Mouse (Mus musculus) frontal cortex, postnatal 14 days (tissue): ENCODE results near the gene Zfp784.
"Not testable (repeated sequence)": the region's sequence is repeated elsewhere in the genome, so short reads cannot be mapped to it uniquely, and the experiment has no call there.

Experiments
- DNase-seq, 2 experiments: peaks; one replicate each; pipeline ENCODE4 v3.0.0; 2022; ENCODE audit warnings: low spot score in 2 of 2

The Zfp784 gene

DNA sequence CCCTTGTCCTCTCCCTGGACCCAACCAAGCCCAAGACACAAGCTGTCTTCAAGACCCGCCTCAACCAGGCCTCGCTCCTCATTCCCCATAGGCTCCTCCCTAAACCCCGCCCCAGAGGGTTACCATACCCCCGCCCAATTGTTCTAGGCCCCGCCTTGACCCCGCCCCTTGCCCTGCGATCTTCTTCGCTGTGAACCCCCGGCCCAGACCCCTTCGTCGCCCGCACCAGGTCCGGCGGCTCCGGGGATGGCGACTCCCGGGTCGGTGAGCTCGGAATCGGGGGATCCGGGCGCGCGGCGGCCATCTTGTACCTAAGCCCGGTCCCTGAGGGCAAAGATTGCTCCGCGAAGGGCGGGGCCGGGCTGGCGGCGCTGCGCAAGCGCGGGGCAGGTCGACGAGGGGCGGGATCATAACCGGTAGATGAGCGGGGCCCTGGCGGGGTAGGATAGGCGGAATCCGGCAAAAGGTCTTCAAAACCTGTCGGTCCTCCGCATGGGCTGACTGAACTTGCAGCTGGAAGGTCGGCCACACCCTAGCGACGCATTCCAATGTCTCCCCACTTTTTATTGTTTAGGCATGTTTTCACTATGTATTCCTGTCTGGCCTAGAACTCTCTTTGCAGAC, at the start of gene Zfp784:
Gene Zfp784 (minus strand): TSS at position 338 of the 624 bp plus-strand sequence.
- peak; percentile 87 to 90 for DNase-seq

DNA sequence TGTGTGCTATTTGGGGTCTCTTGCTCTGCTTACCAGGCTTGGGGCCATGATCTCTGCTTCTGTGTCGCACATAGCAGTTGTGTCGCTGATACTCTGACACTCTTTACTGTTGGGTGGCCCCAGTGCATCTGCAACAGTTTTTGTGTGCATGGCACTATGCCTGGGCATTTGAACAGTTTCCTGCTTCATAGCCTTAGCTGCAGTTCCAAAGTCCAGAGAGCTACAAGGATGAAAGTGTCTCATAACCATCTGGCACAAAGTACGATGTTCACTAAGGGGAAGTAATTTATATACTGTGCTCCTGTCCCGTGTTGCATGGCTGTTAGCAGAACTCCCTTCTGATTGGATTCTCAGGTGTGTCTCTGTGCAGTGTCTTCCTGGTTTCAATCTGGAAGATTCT, 49.6 kb upstream of the Zfp784 start:
- no peak for DNase-seq

DNA sequence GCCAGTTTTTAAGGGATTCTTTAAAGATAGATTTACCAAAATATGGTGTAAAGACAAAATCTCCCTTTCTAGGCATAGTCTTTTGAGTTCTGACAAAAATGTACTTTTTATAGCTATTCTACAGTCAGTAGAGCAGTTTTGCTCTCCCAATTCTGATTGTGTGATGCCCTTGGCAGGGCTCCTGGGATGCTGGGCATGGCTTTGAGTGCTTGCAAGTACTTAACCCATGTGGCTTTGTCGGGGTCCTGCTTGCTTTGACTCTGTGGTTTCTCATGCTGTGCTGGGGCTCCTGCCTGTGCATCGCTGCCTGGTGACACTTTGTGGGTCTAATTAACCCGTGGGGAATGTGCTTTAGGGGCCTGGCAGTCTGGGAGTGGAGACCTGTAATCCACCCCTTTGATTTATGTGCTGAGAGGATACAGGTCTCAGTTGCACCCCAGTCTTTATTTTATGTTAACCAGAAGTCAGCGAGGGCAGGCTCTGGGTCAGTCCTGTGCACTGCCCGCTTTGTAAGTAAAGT, 48.7 kb upstream of the Zfp784 start:
- DNase-seq: no peak

DNA sequence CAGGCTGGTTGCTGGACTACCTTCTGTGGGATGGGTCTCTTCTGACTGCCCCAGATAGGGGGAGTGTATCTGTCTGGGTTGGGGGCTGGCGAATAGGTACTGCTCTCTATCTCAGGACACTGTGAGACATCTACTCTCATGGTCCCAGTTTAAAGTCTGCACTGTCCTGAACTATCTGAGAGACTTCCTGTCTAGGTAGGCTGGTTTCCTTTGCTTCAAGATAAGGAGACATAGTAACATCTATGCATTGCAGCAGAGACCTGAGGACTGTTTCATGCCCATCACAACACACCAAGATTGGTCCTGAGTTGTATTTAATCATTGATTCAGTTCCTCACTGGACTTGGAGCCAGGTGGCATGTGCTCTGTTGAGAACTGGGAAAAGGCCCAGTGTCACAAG, 47.3 kb upstream of the Zfp784 start:
- no peak for DNase-seq

DNA sequence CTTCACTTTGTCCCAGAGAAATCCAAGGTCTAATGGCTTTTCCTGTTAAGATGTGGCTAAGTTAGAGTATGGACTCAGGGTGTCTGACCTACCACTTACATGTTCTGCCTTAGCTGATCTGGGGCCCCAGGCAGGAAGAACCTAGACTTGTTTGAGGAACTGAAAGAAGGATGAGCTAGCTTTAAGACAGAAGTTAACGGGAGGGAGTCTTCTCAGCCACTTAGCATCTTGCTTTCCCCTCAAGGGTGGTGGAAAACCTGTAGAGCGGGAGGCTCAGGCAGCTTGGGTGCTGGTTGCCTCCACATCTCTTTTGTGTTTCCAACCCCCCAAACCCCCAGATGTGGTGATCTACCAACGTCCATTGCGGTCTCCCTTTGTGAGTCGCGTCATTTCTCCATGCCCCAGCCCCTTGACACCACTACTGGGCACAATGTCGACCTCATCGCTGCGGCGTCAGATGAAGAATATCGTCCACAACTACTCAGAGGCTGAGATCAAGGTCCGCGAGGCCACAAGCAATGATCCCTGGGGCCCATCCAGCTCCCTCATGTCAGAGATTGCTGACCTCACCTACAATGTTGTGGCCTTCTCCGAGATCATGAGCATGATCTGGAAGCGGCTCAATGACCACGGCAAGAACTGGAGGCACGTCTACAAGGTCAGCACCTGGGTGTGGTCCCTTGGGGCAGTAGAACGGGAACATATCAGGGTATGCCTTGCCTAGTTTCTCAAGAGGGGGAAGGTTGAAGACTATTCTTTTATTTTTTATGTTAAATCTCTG, 45.3 kb upstream of the Zfp784 start:
- DNase-seq: no peak

DNA sequence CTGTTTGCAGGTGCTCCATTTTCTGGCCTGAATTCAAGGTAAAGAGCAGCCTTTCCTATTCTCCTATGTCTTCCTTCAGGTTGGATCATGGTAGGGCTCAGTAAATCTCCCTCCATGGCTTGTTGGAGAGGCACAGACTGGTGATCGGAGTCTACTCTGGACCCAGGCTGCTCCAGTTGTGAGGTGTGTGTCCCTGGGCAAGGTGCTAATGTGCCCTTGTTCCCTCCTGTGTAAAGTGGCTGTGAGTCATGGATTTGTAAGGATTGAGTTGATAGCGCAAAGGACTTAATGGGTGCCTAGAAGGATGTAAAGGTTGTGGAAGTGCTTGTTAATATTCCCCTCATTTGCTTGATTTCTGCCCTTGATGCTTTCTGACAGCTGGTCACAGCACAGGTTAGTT, 43.7 kb upstream of the Zfp784 start:
- no peak for DNase-seq

DNA sequence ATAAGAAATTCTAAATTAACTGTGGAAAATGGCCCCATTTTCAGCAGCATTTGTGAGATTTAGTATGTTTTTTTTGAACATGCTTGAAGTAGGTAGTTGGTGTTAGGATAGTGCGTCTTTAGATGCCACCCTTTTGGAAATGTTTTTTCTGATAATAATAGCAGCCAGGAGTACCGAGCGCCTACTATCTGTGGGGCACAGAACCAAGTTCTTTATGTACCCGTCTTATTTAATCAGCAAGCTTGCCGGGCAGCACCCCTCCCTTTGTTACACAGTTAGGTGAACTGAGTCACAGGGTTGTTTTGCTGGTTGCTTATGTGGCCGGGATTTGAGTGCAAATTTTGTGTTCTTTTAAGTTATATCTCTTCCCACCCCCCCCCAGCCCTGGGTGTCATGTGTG, 43.0 kb upstream of the Zfp784 start:
- no peak for DNase-seq

DNA sequence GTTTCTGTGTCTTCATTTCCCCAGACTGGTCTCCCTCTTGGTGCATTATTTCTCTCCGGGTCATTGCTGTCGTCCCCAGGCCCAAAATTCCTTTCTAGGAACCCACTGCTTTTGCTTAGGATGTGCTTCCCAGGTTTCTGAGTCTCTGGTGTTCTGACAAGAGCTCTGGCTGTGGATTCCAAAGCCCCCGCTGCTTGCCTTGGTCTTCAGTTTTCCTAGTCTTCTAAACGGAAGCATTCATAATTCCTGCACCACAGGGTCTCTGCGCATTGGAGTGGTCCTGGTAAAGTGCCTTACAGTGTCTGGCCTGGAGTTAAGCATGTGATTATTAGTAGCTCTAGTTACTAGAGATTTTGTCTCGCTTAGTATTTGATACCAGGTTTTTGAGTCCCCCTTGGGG, 42.6 kb upstream of the Zfp784 start:
- DNase-seq: no peak

DNA sequence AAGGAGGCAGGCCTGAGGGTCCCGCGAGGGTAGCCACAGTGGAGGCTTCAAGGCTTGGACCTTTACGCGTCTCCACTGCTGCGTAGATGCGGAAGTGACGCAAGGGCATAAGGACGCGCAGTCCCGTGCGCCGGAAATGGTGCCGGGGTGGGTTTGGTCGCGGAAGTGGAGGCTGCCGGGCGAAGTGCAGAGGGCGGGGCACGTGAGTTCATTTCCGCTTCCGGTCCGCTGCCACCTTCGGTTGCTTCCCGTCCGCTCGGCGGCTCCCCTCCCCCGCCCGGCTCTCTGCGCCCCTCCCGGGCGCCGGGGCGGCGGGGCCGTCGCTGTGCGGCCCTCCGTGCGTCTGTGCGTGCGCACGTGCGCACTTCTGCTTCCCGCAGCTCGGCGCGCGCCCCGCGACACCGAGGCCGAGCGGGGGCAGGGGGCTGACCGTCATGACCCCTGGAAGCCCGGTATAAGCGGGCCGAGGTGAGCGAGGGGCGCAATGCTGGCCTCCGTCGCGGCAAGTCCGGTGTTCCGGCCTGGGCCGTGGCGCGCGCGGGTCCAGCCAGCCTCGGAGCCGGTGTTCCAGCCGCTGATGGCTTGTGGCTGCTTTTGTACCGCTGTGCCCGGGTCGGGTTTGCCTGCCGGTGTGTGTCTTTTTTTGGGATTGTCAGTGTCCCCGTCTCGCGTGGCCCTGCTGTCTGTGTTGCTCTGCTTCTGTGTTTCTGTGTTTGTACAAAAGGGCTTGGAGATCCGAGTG, 41.9 kb upstream of the Zfp784 start, which contains the start of gene Epn1:
Gene Epn1 (plus strand): TSS at position 226 of the 742 bp plus-strand sequence.
- DNase-seq: peak; percentile 93 to 97

DNA sequence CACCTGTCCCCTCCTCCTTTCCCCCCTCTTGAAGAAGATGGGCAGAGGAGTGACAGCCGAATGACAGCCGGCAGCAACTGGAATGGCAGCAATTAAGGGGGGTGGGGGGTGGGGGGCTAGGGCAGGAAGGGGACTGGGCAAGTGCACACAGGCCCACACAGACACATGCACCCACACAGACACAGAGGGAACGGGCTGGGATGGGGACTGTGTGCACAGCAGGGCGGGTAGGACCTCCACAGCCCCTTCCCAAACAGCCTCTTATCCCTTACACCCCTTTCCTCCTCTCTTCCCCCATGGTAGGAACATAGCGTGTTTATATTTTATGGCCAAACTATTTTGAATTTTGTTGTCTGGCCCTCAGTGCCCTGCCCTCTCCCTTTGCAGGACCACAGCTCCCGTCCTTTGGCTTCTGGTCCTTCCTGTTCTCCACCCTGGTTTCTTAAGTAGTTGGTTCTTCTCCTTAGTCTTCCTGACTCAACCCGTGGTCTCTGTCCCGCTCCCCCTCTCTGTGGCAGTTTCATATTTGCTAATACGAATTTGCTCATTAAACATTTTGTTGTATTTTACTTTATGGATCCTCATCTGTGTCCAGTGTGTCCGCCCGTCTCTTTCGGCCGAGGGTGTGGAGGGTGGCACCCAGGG, 41.2 kb upstream of the Zfp784 start:
- not testable (repeated sequence) for DNase-seq

DNA sequence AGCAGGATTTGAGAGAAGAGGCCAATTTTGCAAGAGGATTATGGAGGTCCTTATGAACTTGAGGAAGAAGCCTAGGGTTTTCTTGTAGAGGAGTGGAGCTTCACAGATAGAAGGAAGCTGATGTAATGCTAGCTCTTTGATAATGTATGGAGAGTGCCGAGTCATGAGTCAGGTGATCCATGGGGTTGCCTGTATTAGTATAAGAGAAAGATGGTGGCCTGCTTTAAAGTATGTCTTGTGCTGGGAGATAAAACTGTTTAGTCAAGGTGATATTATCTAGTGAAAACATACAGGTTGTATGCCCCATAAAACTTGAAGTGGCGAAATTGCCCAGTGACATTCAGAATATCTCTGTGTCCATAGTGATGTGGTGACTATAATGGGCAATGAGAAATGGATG, 38.7 kb upstream of the Zfp784 start:
- no peak for DNase-seq

DNA sequence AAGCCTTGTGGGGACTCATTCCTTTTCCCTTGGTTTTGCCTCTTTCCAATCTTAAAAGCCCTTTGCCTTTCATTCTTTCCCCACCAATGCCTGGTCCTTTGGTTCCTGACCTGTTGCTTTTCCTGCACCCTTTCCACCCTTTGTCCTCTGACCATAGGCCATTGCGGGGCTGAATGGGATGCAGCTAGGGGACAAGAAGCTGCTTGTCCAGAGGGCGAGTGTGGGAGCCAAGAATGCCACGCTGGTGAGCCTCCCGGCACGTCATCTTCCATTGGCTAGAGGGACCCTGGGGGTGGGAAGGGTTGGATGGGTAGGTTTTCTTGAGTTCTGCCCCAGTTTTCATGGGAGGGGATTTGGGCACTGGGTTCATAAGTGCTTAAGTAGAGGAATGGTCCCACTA, 36.7 kb upstream of the Zfp784 start:
- no peak for DNase-seq

DNA sequence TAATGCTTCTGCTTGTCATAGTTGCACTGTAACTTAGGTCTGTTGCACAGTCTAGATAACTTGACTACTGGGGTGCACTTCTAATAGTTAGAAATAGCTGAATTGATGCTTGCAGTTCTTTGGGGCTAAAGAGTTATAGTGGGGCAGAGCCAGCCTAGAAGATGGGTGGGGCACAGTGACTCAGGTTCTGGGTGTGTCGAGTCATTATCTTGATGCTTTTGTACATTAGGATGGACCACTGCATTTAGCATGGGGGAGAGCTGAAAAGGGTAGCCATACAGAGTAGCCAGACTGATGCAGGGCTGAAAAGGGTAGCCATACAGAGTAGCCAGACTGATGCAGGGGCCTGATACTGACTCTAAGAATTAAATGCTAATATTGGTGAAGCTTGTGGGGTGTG, 35.3 kb upstream of the Zfp784 start:
- no peak for DNase-seq

DNA sequence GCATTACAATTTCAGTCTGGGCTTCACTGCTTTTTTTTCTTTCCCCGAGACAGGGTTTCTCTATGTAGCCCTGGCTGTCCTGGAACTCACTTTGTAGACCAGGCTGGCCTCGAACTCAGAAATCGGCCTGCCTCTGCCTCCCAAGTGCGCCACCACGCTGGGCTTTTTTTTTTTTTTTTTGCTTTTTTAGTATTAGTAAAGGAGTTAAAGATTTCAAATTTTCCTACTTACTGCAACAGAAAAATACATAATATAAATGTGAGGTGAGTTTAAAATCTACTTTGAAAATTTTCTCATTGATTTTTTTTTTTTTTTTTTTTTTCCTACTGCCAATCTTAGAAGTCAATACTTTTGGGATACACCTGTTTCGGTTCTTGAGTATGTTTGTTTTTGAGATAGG, 26.6 kb upstream of the Zfp784 start:
- no peak for DNase-seq

DNA sequence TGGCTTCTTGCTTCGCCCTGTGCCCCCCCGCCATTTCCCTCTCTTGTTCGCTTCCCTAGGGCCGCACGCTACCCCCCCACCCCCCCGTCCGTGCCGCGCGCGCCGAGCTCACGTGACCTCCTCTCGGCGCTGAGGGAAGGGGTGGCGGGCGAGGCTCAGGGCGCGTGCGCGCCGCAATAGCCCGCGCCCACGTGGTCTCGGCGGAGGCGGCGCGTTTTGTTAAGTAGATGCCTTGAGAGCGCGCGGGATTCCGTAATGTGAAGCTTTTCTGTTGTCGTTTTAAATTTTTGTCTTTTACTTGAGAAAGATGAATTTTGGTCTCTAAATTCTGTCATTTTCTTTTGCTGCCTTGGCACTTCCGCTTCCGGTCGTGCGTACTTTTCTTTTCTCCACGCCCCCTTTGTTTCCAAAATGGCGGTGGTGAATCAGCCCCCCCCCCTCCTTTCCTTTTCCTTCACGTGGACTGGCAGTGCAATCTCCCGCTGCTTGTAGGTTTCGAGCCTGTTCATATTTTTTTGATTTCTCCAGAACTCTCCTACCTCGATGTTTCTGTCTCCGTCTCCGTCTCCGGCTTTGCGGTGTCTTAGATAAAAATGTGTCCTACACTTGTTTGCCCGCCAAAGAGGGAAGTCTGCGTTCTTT, 24.2 kb upstream of the Zfp784 start:
- no peak for DNase-seq

DNA sequence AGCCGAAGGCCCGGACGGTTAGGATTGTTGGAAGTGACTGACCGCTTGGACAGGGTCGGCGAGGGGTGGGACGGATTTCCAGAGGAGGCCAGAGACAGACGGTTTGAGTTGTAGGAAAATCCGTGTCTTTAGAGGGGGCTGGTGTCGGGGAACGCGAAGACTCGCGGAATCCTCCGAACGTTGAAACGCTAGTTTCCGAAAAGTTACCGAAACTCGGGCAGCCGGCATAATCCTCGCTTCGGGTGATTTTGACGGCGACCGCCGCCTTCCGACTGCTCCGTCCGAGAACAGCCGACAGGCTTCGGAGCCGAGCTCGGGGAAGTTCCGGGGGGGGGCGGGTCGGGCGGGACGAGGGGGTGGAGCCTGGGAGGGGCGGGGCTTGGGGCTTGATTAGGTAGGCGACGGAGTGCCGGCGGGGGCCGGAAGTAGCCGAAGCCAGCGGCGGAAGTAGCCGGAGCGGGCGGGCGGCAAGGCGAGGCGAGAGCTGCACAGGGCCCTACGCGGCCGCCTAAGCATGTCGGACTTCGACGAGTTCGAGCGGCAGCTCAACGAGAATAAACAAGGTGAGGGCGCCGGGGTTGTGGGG, 23.6 kb upstream of the Zfp784 start, which contains the start of gene U2af2:
Gene U2af2 (plus strand): TSS at position 370 of the 586 bp plus-strand sequence.
- DNase-seq: peak; percentile 88 to 89

DNA sequence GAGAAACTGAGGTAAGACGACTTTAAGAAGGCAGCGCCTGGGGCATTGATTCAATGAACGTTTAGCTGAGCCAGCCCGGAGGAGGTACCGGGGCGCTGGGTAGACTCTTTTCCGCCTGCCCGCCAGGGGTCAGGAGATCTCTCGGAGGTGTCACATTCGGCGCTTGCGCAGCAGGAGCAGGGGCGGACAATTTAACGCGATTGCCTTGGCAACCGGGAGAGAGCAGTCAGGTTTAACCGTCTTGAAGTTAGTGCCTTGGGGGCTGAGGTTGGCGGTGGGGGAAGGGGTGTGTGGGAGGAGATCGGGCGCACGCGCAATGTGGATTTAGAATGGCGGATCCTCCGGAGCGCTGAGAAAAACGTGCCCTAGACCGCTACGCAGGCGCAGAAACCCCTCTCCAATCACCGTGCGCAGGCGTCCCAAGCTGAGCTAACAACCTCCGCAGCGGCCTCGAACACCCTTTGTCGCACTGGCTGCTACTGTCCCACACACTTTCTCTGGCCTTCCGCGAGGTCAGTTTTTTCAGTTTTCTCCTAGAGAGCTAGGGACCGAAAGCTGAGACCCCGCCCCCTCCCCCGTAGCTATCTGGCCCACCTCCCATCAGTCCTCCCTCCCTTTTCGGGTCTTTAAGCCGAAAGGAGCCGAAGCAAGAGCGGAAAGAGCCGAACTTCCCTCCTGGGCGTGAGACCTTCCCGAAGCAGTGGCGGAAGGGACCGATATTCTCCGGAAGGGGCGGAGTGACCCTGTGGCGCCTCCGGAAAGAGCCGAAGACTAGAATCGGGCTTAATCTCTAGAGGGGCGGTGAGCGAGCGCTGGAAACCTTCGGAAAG, 22.9 kb upstream of the Zfp784 start:
- DNase-seq: peak; percentile 98

DNA sequence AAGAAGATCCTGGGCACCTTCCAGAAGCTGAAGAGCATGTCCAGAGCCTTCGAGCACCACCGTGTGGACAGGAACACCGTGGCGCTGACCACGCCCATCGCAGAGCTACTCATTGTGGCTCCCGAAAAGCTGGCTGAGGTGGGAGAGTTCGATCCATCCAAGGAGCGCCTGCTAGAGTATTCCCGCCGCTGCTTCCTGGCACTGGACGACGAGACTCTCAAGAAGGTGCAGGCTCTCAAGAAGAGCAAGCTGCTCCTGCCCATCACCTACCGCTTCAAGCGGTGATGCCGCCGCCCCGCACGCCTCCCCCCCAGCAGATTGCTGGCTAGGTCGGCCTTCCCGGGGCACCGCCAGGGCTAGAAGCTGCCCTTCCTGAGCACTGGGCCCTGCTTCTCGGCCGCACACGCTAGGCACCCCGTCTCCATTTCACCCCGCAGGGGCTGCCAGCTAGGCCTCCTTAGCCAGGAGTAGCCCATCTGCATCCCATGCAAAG, 22.0 kb upstream of the Zfp784 start:
- peak; percentile 65 to 77 for DNase-seq

DNA sequence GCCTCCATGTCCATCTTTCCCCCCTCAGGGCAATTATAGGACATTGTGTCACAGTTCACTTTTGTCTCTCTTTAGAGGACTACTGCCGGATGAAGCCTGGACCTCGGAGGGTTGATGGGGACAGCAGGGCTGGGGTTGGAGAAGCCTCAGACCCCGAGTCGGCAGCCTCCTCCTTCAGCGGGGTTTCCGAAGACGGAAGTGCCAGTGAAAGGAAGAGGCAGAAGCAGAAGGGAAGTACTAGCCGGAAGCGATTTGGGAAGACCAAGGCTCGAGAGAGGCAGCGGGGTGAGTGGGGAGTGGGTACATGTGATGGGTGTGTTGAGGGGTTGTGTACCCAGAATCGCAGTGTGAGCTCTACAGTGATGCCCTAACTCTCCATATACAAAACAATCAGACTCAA, 21.2 kb upstream of the Zfp784 start:
- peak in 1 of 2 experiments; percentile 40 for DNase-seq

DNA sequence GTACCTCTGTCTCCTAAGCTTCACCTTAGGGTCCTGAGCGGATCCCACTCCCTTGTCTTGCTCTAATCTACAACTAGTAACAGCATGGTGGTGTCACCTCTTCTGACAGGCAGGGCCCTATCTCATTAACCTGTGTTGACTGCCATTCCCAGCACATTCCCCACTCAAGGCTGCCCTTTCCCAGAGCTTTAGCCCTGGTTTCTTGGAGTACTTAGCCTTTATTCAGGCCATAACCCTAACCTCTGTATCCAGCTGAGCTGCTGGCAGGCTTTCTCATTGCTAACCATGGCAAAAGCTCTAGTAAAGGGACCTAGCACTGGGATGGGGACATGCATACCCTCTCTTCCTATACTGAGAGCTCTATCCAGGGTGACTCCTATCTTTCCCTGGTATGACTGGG, 20.4 kb upstream of the Zfp784 start:
- DNase-seq: no peak
